Mouse (Mus musculus) forebrain, embryonic 12.5 days (tissue): ENCODE data around the gene Gm42674. TPM values are rescaled to one million over a fixed set of nuclear protein-coding genes. Genes with fewer than 3 reads are reported as not detected.

ENCODE experiments used
- ATAC-seq: fragments of 200-750 bp; cut with Nextera tagmentation; 2 replicates; pipeline ENCODE4 v1.8.0; 2017; ENCODE audit warnings: moderate TSS enrichment; ENCODE audit not compliant: low FRiP score
- H3K27ac ChIP-seq: fragments of 300-500 bp; sonication (generic); 2 replicates; pipeline ENCODE4 v1.5.1; 2016; ENCODE audit warnings: mild to moderate bottlenecking
- H3K27me3 ChIP-seq: fragments of 300-500 bp; sonication (generic); 2 replicates; pipeline ENCODE4 v1.6.1; 2016; ENCODE audit warnings: mild to moderate bottlenecking
- H3K36me3 ChIP-seq: fragments of 300-500 bp; sonication (generic); replicated peaks from 2 replicates; pipeline ENCODE4 v1.6.1; 2016; ENCODE audit warnings: mild to moderate bottlenecking
- H3K4me1 ChIP-seq: fragments of 300-500 bp; sonication (generic); 2 replicates; pipeline ENCODE4 v1.6.1; 2016
- H3K4me2 ChIP-seq: fragments of 300-500 bp; sonication (generic); 2 replicates; pipeline ENCODE4 v1.6.1; 2016; ENCODE audit warnings: mild to moderate bottlenecking, moderate library complexity
- H3K4me3 ChIP-seq: fragments of 300-500 bp; sonication (generic); replicated peaks from 2 replicates; pipeline ENCODE4 v1.5.1; 2016; ENCODE audit warnings: mild to moderate bottlenecking
- H3K9ac ChIP-seq: fragments of 300-500 bp; sonication (generic); 2 replicates; pipeline ENCODE4 v1.6.1; 2016; ENCODE audit warnings: mild to moderate bottlenecking
- H3K9me3 ChIP-seq: fragments of 300-500 bp; sonication (generic); 2 replicates; pipeline ENCODE4 v1.6.1; 2016
- WGBS: fragments of 180-500 bp; shearing (Covaris S2); methylation state at CpG from one replicate; pipeline ENCODE4 v1.1.7; 2016; 5-methylcytosine and 5-hydroxymethylcytosine counted together
- polyA plus RNA-seq: library from polyadenylated mRNA; unstranded; fragments of >200 nt; fragmentation: Nextera tagmentation; extraction: Ambion mirVana; gene quantifications from 2 replicates; pipeline ENCODE4 v1.2.1, GENCODE M21; 2016

Gene Gm42674
- polyA plus RNA-seq, 1 experiment from 2014 or later: not detected

DNA sequence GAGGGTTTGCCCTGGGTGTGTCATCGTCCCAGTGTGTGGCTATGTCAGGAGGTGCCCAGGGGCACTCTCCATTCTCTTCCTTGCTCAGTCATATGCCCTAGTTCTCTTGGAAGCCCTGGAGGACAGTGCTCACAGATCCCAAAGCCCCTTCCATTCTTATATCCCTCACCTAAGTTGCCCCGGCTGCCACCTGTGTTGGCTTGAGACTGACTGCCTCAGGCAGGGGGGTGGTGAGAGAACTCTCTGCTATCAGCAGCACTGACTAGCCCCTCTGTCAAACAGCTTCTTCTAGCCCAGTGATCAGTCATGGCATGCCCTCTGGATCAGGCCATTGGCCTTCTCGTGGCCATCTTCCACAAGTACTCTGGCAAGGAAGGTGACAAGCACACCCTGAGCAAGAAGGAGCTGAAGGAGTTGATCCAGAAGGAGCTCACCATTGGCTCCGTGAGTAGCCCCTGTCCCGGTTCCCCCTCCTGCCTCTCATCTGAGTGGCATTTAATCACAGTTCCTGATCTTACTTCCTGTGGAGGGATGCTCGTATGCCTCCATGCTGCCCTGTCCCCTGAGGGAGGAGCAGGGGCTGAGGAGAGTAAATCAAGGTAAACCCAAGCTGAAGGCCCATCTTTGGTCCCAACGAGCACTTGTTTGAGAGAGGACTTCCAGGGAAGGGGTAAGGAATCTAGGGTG lies 11.9 kb downstream of the Gm42674 start:
- H3K4me3 ChIP-seq: no peak overlapping the region
- H3K36me3 ChIP-seq: no peaks in the 10 kb centered on the region
- 73% methylated on average over 7 of the region's 7 CpGs for WGBS
- no peak overlapping the region for H3K9ac ChIP-seq
- ATAC-seq: no peak
- H3K4me1 ChIP-seq: peaks cover 6% of the 10 kb centered on the region
- H3K9me3 ChIP-seq: no peaks in the 10 kb centered on the region; the same call in 1 of the 2 replicates
- H3K4me2 ChIP-seq: peak overlapping the region; percentile 65
- H3K27ac ChIP-seq: no peak overlapping the region
- peaks cover 21% of the 10 kb centered on the region for H3K27me3 ChIP-seq

DNA sequence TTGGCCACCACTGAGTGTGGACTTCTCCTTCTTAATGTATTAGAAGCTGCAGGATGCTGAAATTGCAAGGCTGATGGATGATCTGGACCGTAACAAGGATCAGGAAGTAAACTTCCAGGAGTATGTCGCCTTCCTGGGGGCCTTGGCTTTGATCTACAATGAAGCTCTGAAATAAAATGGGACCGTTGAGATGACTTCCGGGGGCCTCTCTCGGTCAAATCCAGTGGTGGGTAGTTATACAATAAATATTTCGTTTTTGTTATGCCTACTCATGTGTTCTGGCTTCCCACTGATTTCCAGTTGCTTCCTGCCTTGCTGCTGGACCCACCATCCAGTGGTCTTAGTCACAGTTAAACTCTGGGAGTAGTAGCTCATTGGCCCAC lies 12.4 kb downstream of the Gm42674 start:
- H3K9ac ChIP-seq: no peak overlapping the region
- H3K4me2 ChIP-seq: no peak overlapping the region
- H3K4me3 ChIP-seq: no peak overlapping the region
- 91% methylated on average over 6 of the region's 6 CpGs for WGBS
- H3K27me3 ChIP-seq: peaks cover 21% of the 10 kb centered on the region
- peaks cover 6% of the 10 kb centered on the region for H3K4me1 ChIP-seq
- no peaks in the 10 kb centered on the region; the same call in 1 of the 2 replicates for H3K9me3 ChIP-seq
- no peak overlapping the region for H3K27ac ChIP-seq
- no peaks in the 10 kb centered on the region for H3K36me3 ChIP-seq
- ATAC-seq: no peak

DNA sequence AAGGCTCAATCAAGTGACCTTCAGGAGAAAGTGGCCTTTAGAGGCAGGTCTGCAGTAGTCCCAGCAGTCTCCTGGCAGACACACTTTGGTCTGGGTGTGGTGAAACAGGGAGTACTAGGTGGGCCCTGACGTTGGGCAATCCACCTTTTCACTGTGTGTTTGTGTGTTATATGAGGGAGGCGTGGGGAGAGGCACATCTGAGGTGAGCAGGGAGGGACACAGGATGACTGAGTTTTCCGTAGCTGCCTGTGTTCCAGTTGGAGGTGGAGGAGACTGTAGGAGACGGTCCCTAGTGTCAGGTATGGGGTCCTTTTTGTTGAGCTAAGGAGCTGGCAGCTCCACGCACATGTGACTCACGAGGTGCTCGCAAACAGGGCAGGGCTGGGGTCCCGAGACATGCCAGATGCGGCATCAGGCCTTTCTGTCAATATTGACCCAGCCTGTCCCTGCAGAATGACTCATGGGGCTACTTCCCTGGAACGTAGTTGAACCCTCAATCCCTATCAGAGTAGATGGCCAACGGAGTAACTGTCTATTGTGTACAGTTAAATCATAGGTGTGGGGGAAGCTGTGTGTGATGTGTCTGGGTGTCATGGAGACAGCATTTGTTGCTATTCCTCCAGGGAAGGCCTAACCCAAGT lies 13.0 kb downstream of the Gm42674 start:
- Histone ChIP-seq H3K27ac (no peak overlapping the region), H3K9ac (no peak overlapping the region), H3K9me3 (no peaks in the 10 kb centered on the region; the same call in 1 of the 2 replicates), H3K4me3 (no peak overlapping the region), H3K27me3 (peaks cover 21% of the 10 kb centered on the region), H3K4me2 (no peak overlapping the region), H3K4me1 (peaks cover 6% of the 10 kb centered on the region), H3K36me3 (no peaks in the 10 kb centered on the region)
- ATAC-seq: 0 out of 2 replicates have a peak, but pooled peaks have one; percentile 2
- WGBS: 84% methylated on average over 11 of the region's 11 CpGs

DNA sequence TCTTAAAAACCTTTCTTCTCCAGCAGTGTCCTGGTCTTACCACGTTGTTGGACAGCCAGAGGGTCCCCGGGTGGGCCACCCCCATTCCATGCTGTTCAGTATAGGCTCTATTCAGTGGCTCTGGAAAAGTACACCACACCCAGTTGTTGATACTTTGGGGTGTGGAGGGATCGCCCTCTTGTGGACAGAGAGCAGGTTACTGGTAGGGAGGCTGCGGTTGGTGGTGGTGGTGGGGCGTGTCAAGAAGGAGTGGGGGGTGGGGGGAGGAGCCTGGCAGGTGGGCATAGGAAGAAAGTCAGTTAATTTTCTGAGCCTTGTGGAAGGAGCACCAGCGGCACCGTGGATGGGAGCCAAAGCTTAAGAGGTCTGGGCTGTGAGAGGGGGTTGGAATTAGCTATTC lies 13.7 kb downstream of the Gm42674 start:
- WGBS: 9% methylated on average over 7 of the region's 7 CpGs
- Histone ChIP-seq H3K27ac (no peak overlapping the region), H3K9ac (no peak overlapping the region), H3K4me3 (no peak overlapping the region), H3K4me1 (peaks cover 6% of the 10 kb centered on the region), H3K36me3 (no peaks in the 10 kb centered on the region), H3K4me2 (no peak overlapping the region), H3K9me3 (no peaks in the 10 kb centered on the region; the same call in 1 of the 2 replicates), H3K27me3 (peaks cover 19% of the 10 kb centered on the region)
- peak; percentile 54; the same call in 1 of the 2 replicates for ATAC-seq

DNA sequence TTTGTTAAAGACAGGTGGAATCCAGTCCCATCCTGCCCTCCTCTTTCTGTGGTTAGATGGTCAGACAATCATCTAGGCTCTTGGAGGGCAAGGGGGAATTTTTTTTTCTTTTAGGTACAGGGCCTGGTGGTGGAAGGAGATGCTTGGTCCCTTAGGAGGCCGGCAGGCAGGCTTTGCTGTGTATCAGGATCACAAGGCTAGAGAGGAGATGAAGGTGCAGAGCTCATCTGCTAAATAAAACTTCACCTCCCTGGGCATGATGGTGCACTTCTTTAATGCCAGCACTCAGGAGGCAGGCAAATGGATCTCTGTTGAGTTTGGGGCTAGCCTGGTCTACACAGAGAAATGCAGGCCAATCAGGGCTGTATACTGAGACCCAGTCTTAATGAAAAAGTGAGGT lies 14.2 kb downstream of the Gm42674 start:
- Histone ChIP-seq H3K36me3 (no peaks in the 10 kb centered on the region), H3K9ac (no peak overlapping the region), H3K4me2 (no peak overlapping the region), H3K4me3 (no peak overlapping the region), H3K9me3 (no peaks in the 10 kb centered on the region; the same call in 1 of the 2 replicates), H3K27ac (no peak overlapping the region), H3K27me3 (peaks cover 19% of the 10 kb centered on the region), H3K4me1 (peaks cover 6% of the 10 kb centered on the region)
- WGBS: 83% methylated on average over 1 of the region's 1 CpGs
- no peak for ATAC-seq

DNA sequence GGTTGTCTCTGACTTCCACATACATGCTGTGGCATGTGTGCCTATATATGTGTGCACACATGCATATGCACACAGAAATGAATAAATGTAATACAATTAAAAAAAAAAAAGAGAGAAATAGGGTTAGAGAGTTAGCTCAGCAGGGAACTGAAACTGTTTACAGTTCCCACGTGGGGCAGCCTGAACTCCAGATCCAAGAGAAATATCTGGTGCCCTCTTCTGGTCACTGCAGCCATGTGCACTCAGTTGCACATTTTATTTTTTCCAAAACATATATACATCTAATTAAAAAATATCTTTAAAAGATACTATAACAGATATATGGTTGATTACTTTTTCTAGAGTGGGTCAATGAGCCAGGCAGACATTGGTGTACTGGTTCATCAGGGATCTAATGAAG lies 15.9 kb downstream of the Gm42674 start:
- Histone ChIP-seq H3K36me3 (no peaks in the 10 kb centered on the region), H3K9ac (no peak overlapping the region), H3K9me3 (no peaks in the 10 kb centered on the region; the same call in 1 of the 2 replicates), H3K27me3 (peaks cover 13% of the 10 kb centered on the region), H3K4me1 (peaks cover 6% of the 10 kb centered on the region), H3K4me3 (no peak overlapping the region), H3K27ac (no peak overlapping the region), H3K4me2 (no peak overlapping the region)
- 13% methylated on average over 1 of the region's 1 CpGs for WGBS
- no peak for ATAC-seq

DNA sequence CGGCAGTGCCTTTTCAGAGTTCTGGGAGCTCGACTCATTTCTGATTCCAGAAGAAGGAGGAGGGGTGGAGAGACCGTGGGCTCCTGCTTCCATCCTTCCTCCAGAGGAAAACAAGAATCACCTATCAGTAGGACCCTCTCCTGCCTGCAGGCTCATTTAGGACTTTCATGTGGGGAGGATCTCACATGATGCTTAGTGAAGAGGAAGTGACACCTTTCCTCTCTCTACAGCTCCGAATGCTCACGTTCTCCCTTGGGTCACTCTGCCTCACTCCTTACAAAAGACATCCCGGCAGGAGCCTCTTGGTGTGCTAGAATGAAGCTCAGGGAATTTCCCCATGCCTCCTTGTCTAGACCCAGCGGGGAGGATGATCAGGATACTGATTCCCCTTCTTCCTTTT lies 19.8 kb downstream of the Gm42674 start:
- 55% methylated on average over 7 of the region's 7 CpGs for WGBS
- no peak for ATAC-seq
- Histone ChIP-seq H3K27me3 (no peaks in the 10 kb centered on the region; the same call in 1 of the 2 replicates), H3K27ac (no peak overlapping the region), H3K4me2 (no peak overlapping the region), H3K4me3 (no peak overlapping the region), H3K4me1 (peaks cover 27% of the 10 kb centered on the region), H3K9ac (no peak overlapping the region), H3K36me3 (no peaks in the 10 kb centered on the region), H3K9me3 (no peaks in the 10 kb centered on the region; the same call in 1 of the 2 replicates)

DNA sequence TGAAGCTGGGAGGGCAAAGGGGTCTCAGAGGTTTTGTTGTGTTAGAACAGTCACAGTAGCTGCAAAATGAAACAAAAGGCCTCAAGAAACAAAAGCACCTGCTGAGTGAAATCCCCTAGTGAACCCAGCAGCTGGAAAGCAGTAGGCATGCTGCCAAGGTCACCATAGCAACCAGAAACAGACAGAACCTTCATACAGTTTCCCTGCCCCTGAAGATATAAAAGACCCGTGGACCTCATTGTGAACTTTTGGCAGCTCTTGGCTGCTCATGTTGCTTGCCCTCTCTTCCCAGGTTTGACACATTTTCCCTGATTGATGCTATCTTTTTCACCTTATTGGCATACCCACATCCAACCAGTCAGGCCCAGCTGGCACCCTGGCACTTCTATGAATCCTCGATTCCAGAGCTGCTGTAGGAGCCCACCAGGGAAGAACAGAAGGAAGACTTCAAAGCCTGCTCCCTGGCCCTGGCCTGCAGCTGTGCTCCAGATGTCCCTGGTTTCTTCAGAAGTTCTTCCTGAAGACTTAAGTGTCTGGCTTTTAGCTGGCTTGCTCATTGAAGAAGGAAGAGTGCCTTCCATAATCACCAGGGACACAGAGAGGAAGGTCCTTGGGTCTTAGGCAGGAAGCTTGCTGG lies 21.8 kb downstream of the Gm42674 start:
- Histone ChIP-seq H3K4me3 (no peak overlapping the region), H3K9me3 (no peaks in the 10 kb centered on the region), H3K4me1 (peaks cover 27% of the 10 kb centered on the region), H3K4me2 (no peak overlapping the region), H3K27me3 (no peaks in the 10 kb centered on the region; the same call in 1 of the 2 replicates), H3K36me3 (no peaks in the 10 kb centered on the region), H3K27ac (peak overlapping the region; percentile 69), H3K9ac (no peak overlapping the region)
- peak; percentile 77; the same call in 1 of the 2 replicates for ATAC-seq
- 9% methylated on average over 2 of the region's 2 CpGs for WGBS

DNA sequence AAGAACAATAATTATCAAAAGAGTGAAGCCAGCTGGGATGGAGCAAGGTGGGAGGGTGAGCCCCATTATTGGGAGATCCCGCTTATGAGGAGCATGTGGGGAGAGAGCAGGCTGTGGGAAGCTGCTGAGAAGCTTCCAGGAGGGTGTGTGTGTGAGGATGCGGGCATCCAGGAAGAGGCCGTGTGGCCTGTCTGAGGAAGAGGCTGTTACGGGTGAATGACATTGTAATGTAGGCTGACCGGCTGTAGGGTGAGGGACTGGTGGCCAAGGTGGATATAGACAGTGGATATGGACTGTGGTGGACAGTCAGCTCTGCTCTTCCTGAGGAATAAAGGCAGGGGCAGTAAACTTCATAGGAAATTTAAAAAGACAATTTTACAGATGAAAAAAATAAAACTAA lies 23.8 kb downstream of the Gm42674 start:
- H3K4me2 ChIP-seq: no peak overlapping the region
- no peak overlapping the region for H3K9ac ChIP-seq
- WGBS: 86% methylated on average over 5 of the region's 5 CpGs
- ATAC-seq: no peak
- H3K4me1 ChIP-seq: peaks cover 27% of the 10 kb centered on the region
- H3K36me3 ChIP-seq: no peaks in the 10 kb centered on the region
- H3K27ac ChIP-seq: no peak overlapping the region
- no peak overlapping the region for H3K4me3 ChIP-seq
- H3K27me3 ChIP-seq: no peaks in the 10 kb centered on the region; the same call in 1 of the 2 replicates
- H3K9me3 ChIP-seq: no peaks in the 10 kb centered on the region

DNA sequence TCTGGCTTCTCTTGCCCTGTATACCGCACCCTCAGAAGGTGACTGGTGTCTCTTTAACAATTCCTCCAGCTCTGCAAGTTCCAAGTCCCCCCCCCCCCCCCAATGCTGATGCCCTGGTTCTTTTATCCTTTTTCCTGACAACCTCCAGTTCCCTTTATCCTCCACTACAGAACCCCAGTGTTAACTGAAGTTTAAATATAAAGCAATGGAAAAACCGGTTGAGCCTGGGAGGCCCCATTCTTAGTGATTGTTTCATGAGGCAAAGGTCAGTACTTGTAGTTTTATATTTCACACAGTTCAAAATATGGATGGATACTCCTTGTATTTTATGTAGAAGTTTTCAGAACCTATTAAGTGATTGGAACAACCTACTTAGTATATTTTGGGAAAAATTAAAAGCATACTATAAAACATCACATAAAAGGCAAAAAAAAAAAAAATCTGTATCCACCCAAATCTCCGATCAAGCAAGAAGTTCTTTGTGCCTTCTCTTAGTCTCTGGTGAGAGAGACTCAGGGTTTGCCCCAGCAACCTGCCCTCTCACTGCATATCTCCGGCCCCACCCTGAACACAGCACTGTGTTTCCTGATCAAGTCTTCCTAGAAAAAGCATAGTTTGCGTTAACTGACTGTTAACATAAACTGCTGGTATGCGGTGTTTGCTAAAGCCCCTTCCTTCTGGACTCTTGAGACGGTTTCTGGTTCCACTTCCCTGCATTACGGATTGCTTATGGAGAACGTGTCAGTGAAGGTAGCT lies 24.7 kb downstream of the Gm42674 start:
- 82% methylated on average over 9 of the region's 9 CpGs for WGBS

DNA sequence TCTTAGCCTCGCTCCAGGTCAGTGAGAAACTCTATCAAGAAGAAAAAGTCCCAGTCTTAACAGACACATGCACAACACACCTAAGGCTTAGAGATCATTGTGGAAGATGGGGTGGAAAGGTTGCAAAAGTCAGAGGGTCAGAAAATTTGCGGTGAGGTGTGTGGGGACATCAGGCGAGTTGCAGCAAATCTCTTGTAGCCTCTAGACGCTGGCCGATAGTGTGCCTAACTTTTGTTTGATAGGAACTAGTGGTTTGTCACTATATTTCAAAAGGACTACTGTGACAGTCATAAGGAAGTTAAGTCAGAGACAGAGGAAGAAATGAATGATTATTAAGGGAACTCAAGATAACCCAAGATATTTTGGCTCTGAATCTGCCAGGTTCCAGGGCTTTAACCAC lies 25.7 kb downstream of the Gm42674 start:
- H3K4me2 ChIP-seq: no peak overlapping the region
- H3K27me3 ChIP-seq: no peaks in the 10 kb centered on the region
- 96% methylated on average over 5 of the region's 5 CpGs for WGBS
- no peak overlapping the region for H3K4me3 ChIP-seq
- no peaks in the 10 kb centered on the region for H3K9me3 ChIP-seq
- H3K27ac ChIP-seq: no peak overlapping the region
- no peak overlapping the region for H3K9ac ChIP-seq
- no peaks in the 10 kb centered on the region for H3K36me3 ChIP-seq
- peaks cover 27% of the 10 kb centered on the region for H3K4me1 ChIP-seq
- no peak for ATAC-seq

More for the DNA sequence above, 24.7 kb downstream of the Gm42674 start:
- Histone ChIP-seq H3K27ac (no peak overlapping the region), H3K4me2 (no peak overlapping the region), H3K9me3 (no peaks in the 10 kb centered on the region), H3K36me3 (no peaks in the 10 kb centered on the region), H3K4me3 (no peak overlapping the region), H3K27me3 (no peaks in the 10 kb centered on the region; the same call in 1 of the 2 replicates), H3K9ac (no peak overlapping the region), H3K4me1 (peaks cover 27% of the 10 kb centered on the region)
- ATAC-seq: no peak

DNA sequence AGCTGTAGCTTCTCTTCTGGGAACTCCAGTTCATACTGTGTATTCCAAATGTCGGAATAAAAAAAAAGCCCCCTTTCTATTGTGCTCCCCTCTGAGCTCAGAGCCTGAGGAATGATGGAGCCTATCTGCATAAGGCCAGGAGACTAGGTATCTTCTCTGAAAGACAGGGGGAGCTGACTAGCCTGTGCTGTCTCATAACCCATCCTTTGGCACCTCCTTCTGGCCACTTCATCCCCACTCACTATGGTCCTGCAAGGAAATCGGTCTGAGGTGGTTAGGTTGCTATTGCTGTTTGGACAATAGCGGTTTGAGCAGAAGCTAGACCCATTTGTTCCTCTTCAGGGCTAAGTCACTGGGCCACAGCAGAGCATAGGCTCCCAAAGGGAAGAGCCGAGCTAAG lies 26.1 kb downstream of the Gm42674 start:
- H3K4me2 ChIP-seq: no peak overlapping the region
- H3K4me1 ChIP-seq: peaks cover 25% of the 10 kb centered on the region
- H3K9me3 ChIP-seq: no peaks in the 10 kb centered on the region
- 68% methylated on average over 4 of the region's 4 CpGs for WGBS
- no peak overlapping the region for H3K4me3 ChIP-seq
- H3K9ac ChIP-seq: no peak overlapping the region
- no peaks in the 10 kb centered on the region for H3K36me3 ChIP-seq
- no peak for ATAC-seq
- no peak overlapping the region for H3K27ac ChIP-seq
- H3K27me3 ChIP-seq: no peaks in the 10 kb centered on the region
